Mouse (Mus musculus): ENCODE measurements around the gene Uprt. TPM values are rescaled to one million over a fixed set of nuclear protein-coding genes. Genes with fewer than 3 reads are reported as not detected.

Uprt gene
- polyA plus RNA-seq (2012; ENCODE audit: low replicate concordance), result 2.1 and 2.9 TPM in 2 replicates

DNA sequence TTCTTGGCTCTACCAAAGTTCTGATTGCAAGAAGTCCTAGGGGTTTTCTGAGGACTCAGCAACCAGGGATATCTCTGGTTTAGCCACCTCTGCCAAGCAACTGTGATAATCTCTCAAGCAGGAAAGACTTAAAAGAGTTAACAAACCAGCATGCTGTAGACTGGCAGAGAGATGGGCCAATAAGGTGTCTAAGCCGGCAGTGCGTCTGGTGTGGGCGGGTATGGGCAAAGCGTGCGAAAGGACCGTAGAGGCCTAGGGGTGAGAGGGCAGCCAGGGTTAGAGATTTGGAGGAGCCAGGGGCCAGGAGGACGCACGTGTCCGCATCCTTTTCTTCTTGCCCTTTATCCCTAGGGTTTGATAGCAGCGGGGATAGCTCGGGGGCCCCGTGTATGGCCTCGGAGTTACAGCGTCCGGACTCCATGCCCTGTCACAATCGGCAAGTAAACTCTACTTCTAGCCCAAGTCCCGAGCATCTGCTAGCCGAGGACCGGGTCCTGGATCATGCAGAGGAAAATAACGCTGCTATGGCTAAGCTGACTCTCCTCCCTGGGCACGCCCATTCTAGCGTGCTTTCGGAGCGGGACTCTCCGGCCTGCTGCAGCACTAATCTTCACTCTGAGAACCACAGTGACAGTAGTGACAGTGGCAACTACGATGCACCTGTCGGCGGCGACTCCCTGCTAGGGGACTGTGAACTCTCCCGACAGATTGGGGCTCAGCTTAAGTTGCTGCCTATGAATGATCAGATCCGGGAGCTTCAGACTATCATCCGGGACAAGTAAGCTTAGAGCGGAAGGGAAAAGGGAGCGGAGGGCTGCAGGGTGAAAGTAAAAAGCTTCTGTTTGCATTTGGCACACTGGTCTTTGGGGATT is at the start of gene Uprt:
TSS of gene Uprt (plus strand) at position 247 of the 872 bp plus-strand sequence.

Other genes with a start within 250 kb of the Uprt start
- 1.1 and 37.7 TPM in 2 replicates for gene Abcb7, start 69.0 kb upstream of the Uprt start, polyA plus RNA-seq (2012; ENCODE audit: low replicate concordance)
- 0.71 and 0.77 TPM in 2 replicates for gene Zdhhc15, start 188.2 kb downstream of the Uprt start, polyA plus RNA-seq (2012; ENCODE audit: low replicate concordance)

Data from hematopoietic multipotent progenitor cell, adult 10-12 weeks (in vitro differentiated cells).